Mouse (Mus musculus) stomach, embryonic 16.5 days (tissue): ENCODE results near the gene Spsb1. TPM values are rescaled to one million over a fixed set of nuclear protein-coding genes. Genes with fewer than 3 reads are reported as not detected.

Source experiments
- ATAC-seq: fragments of 200-750 bp; cut with Nextera tagmentation; 2 replicates; pipeline ENCODE4 v1.8.0; 2017; ENCODE audit warnings: moderate number of reproducible peaks, moderate TSS enrichment; ENCODE audit not compliant: insufficient read depth, low FRiP score
- H3K27ac ChIP-seq: fragments of 300-500 bp; sonication (generic); 2 replicates; pipeline ENCODE4 v1.5.1; 2014; ENCODE audit warnings: low read length
- H3K27me3 ChIP-seq: fragments of 300-500 bp; sonication (generic); 2 replicates; pipeline ENCODE4 v1.6.1; 2014; ENCODE audit warnings: low read length, control low read depth, mixed read lengths; ENCODE audit not compliant: control insufficient read depth, insufficient read depth
- H3K36me3 ChIP-seq: fragments of 300-500 bp; sonication (generic); 2 replicates; pipeline ENCODE4 v1.6.1; 2014; ENCODE audit warnings: low read length; ENCODE audit not compliant: control insufficient read depth, insufficient read depth
- H3K4me1 ChIP-seq: fragments of 300-500 bp; sonication (generic); 2 replicates; pipeline ENCODE4 v1.6.1; 2014; ENCODE audit warnings: low read length, control low read depth, mixed read lengths; ENCODE audit not compliant: control insufficient read depth, insufficient read depth
- H3K4me2 ChIP-seq: fragments of 300-500 bp; sonication (generic); 2 replicates; pipeline ENCODE4 v1.6.1; 2014; ENCODE audit warnings: low read depth, low read length, mixed read lengths
- H3K4me3 ChIP-seq: fragments of 300-500 bp; sonication (generic); replicated peaks from 2 replicates; pipeline ENCODE4 v1.5.1; 2014; ENCODE audit warnings: mild to moderate bottlenecking, low read length
- H3K9ac ChIP-seq: fragments of 300-500 bp; sonication (generic); 2 replicates; pipeline ENCODE4 v1.6.1; 2014; ENCODE audit warnings: low read length
- H3K9me3 ChIP-seq: fragments of 300-500 bp; sonication (generic); replicated peaks from 2 replicates; pipeline ENCODE4 v1.6.1; 2016; ENCODE audit warnings: low read length, control low read depth; ENCODE audit not compliant: control insufficient read depth
- WGBS: fragments of 180-500 bp; shearing (Covaris S2); extraction: QIAGEN DNeasy Blood & Tissue Kit; methylation state at CpG from one replicate; pipeline ENCODE4 v1.1.7; 2014; 5-methylcytosine and 5-hydroxymethylcytosine counted together
- polyA plus RNA-seq: library from polyadenylated mRNA; unstranded; fragments of >200 nt; fragmentation: Nextera tagmentation; extraction: Ambion mirVana; gene quantifications from 2 replicates; pipeline ENCODE4 v1.2.1, GENCODE M21; 2015

The Spsb1 gene
- polyA plus RNA-seq, 1 experiment from 2014 or later: 14.6 TPM

DNA sequence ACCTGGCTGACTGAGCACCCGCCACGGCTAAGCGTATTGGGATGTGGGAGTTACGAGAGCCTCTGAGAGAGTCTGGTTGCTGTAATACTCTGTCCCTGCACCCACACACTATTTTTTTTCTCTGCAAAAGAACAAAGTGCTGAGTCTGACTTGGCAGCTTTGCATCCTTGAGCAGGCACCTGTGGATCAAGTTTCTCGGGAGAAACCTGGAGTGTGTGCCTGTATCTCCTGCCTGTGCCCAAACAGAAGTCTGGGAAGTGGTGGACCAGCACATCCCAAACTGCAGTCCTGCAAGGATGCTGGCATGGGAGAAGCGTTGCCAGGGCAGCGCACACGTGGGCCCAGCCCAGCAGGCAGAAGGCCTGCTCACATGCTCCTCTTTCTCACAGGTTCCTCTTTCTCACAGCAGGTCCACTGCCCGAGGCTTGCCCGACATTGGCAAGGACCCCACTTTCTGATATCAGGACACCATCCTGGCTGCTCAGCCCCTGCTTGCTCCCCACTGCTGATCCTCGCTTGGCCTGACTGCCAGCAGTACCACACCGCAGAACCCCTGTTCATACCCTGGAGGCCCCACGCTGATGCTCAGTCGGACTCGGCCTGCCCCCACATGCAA lies 36.3 kb downstream of the Spsb1 start:
- no peak overlapping the region for H3K27ac ChIP-seq
- H3K4me1 ChIP-seq: peaks cover 40% of the 10 kb centered on the region
- no peaks in the 10 kb centered on the region for H3K27me3 ChIP-seq
- H3K9me3 ChIP-seq: no peaks in the 10 kb centered on the region
- H3K36me3 ChIP-seq: no peaks in the 10 kb centered on the region
- H3K9ac ChIP-seq: no peak overlapping the region
- no peak overlapping the region for H3K4me3 ChIP-seq
- WGBS: 79% methylated on average over 15 of the region's 15 CpGs
- no peak for ATAC-seq
- H3K4me2 ChIP-seq: no peak overlapping the region

DNA sequence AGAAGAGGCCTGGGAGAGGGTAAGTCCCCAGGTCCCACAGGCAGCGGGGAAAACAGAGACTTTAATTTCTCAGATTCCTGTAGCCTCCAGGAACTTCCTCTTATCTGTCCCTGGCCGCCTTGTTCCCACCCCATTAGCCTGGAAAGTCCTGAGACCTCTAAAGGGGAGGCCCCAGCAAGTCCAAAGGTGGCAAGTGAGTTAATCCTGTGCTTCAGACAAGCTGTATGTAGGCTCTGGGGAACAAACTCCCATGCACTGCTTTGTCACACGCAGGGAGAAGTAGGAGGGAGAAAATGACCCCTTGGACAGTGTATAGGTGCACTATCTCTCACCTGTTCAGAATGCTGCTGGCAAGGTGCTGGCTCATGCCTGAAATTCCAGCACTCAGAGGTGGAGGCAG lies 38.0 kb downstream of the Spsb1 start:
- H3K4me3 ChIP-seq: no peak overlapping the region
- H3K27ac ChIP-seq: peak overlapping the region; percentile 18; the same call in 1 of the 2 replicates
- peaks cover 37% of the 10 kb centered on the region for H3K4me1 ChIP-seq
- ATAC-seq: no peak
- no peaks in the 10 kb centered on the region for H3K27me3 ChIP-seq
- H3K4me2 ChIP-seq: no peak overlapping the region
- H3K9me3 ChIP-seq: no peaks in the 10 kb centered on the region
- WGBS: 55% methylated on average over 3 of the region's 3 CpGs
- peak overlapping the region; percentile 16 for H3K9ac ChIP-seq
- H3K36me3 ChIP-seq: no peaks in the 10 kb centered on the region

DNA sequence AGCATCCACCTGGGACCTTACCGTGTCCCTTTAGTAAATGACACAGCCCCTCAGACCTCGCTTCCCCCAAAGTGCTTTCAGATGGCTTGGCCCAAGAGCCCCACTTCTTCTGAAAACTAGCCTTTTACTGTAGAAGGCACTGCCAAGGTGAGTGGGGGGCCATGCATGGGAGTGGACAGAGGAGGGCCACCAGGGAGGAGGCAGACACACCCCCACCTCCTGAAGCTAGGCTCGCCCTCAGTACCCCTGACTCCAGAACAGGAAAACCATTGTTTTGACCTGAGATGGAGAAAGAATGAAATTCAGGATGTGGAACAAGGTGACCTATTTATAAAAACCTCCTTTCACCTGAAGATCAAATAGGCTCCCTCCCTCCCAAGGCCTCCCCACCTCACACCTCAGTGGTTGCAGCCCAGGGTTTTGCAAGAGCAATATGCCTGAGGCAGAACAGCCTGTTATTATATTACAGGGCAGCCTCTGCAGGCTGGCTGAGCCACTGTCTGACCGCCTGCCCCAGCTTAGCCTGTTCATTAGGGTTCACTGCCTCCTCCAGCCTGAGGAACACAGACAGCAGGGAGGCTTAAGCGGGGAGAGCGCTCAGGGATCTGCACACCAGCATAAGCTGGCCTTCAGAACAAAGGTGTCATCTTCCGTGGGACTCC lies 41.0 kb downstream of the Spsb1 start:
- Histone ChIP-seq H3K4me1 (peaks cover 29% of the 10 kb centered on the region), H3K27me3 (no peaks in the 10 kb centered on the region), H3K4me3 (no peak overlapping the region), H3K9me3 (no peaks in the 10 kb centered on the region), H3K9ac (0 out of 2 replicates have a peak overlapping the region, but pooled peaks have one; percentile 18), H3K4me2 (no peak overlapping the region), H3K27ac (no peak overlapping the region), H3K36me3 (no peaks in the 10 kb centered on the region)
- no peak for ATAC-seq
- 79% methylated on average over 7 of the region's 7 CpGs for WGBS

DNA sequence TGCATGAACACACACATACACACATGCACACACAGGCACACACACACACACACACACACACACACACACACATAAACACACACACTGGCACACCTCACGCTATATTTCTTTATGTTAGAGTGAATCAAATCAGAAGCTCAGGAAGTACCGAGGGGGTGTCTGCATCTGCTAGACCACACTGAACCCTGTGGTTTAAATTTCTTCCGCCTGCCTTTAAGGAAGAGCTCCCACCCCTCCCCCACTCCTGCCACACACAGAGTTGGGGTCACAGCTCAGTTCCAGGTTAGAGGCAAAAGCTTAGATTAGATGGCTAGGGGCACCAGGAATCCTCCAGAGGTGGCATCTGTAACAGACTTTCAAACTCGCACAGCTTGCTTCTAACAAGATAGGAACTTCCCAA lies 42.4 kb downstream of the Spsb1 start:
- no peaks in the 10 kb centered on the region for H3K9me3 ChIP-seq
- H3K4me1 ChIP-seq: peaks cover 29% of the 10 kb centered on the region
- H3K27ac ChIP-seq: no peak overlapping the region
- no peaks in the 10 kb centered on the region for H3K27me3 ChIP-seq
- no peak for ATAC-seq
- no peak overlapping the region for H3K4me3 ChIP-seq
- H3K36me3 ChIP-seq: no peaks in the 10 kb centered on the region
- 45% methylated on average over 4 of the region's 4 CpGs for WGBS
- H3K9ac ChIP-seq: no peak overlapping the region
- no peak overlapping the region for H3K4me2 ChIP-seq

DNA sequence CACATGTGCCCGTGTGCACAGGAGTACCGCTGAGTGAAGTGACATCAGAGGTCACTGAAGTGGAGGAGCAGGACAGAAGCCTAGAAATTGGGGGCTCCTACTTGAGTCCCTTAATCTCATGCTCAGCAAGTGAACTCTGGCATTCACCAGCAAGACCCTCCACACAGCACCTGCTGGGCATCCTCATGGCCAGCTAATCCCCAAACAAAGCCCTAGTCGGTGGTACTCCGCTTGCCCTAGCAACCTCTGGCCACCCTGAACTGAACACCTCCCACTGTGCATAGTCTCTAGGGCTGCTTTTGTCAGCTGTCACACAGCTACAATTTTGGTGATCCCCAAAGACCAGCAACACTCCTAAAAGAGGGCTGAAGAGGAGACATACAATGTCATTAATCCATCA lies 44.3 kb downstream of the Spsb1 start:
- H3K4me2 ChIP-seq: no peak overlapping the region
- no peak for ATAC-seq
- WGBS: 80% methylated on average over 4 of the region's 4 CpGs
- no peak overlapping the region for H3K27ac ChIP-seq
- no peaks in the 10 kb centered on the region for H3K9me3 ChIP-seq
- H3K4me3 ChIP-seq: no peak overlapping the region
- peaks cover 23% of the 10 kb centered on the region for H3K4me1 ChIP-seq
- H3K9ac ChIP-seq: no peak overlapping the region
- H3K36me3 ChIP-seq: no peaks in the 10 kb centered on the region
- no peaks in the 10 kb centered on the region for H3K27me3 ChIP-seq

DNA sequence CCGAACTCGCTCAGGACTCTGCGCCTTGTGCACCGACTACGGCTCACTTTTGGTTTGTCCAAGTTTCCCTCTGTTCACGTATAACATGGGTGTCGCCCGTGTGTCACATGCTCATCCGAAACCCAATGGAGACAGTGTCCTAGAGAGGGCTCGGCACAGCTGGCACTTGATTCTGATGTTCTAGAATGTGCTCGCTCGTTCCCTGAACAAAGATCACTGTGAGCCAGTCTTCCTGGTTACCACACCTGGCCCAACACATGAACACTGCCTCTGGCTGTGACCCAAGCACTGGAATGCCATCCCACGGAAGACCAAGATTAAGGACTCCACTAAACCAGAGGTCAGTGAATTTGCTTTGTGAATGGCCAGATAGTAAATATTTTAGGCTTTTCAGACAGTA lies 45.3 kb downstream of the Spsb1 start:
- Histone ChIP-seq H3K9me3 (no peaks in the 10 kb centered on the region), H3K4me2 (no peak overlapping the region), H3K4me3 (no peak overlapping the region), H3K27ac (no peak overlapping the region), H3K36me3 (no peaks in the 10 kb centered on the region), H3K27me3 (no peaks in the 10 kb centered on the region), H3K9ac (no peak overlapping the region), H3K4me1 (peaks cover 23% of the 10 kb centered on the region)
- 79% methylated on average over 13 of the region's 13 CpGs for WGBS
- no peak for ATAC-seq

DNA sequence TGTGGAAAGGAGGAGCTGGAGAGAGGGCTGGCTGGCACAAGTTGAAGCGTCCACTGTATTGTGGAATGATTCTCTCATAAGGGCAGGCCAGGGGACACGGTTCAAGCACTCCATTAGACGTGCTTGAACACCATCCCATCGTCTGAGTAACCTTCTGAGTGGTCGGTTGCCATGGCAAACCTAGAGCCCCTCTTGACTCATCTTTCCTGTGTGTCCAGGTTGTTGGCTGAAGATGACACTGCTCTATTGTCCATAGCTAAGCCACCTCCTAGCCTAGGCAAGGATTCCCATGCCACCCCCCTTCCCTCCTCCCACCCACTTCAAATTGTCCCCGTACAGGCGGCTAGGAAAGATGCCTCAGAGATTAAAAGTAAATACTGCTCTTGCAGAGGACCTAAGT lies 45.9 kb downstream of the Spsb1 start:
- Histone ChIP-seq H3K36me3 (no peaks in the 10 kb centered on the region), H3K27ac (no peak overlapping the region), H3K9ac (no peak overlapping the region), H3K4me3 (no peak overlapping the region), H3K4me1 (peaks cover 21% of the 10 kb centered on the region), H3K9me3 (no peaks in the 10 kb centered on the region), H3K4me2 (no peak overlapping the region), H3K27me3 (no peaks in the 10 kb centered on the region)
- WGBS: 85% methylated on average over 7 of the region's 7 CpGs
- ATAC-seq: no peak

DNA sequence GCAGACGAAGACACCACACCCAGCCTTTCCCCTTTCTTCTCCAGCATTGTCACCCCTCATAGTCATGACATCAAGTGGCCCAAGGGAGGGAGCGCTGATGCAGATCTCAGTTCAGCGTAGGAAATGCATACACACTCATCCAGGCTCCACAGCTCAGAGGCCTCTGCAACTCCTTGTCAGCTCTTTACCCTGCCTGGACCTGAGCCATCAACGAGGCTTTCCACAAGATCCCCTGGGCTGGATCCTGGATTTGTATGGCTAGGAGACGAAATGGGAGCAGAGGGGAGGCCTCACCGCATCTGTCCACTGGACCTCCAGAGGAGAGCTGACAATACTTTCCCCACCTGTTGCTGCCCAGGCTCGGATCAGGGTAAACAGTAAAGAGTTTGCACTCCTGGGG lies 47.2 kb downstream of the Spsb1 start:
- no peaks in the 10 kb centered on the region for H3K27me3 ChIP-seq
- ATAC-seq: no peak
- no peaks in the 10 kb centered on the region for H3K36me3 ChIP-seq
- no peak overlapping the region for H3K4me2 ChIP-seq
- 55% methylated on average over 7 of the region's 7 CpGs for WGBS
- no peaks in the 10 kb centered on the region for H3K9me3 ChIP-seq
- H3K4me1 ChIP-seq: peaks cover 20% of the 10 kb centered on the region
- 0 out of 2 replicates have a peak overlapping the region, but pooled peaks have one; percentile 10 for H3K9ac ChIP-seq
- H3K4me3 ChIP-seq: no peak overlapping the region
- H3K27ac ChIP-seq: no peak overlapping the region

DNA sequence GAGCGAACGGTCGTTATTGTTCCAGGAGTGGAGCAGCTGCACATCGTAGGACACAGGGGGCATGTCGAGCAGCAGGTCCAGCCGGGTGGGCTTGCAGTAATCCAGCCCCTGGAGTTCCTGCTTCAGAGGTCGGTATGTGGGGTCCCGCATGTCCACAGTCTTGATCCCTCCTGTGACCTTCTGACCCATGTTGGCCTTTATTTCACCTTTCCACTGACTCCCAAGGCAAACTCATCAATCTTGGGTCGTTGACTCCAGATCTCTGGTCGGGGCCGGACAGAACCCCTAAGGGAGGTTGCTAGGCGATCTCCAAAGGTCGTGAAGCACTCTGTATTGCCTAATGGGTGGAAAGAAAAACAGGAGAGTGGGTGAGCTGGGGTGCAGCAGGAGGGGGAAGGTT lies 47.9 kb downstream of the Spsb1 start:
- 46% methylated on average over 13 of the region's 13 CpGs for WGBS
- Histone ChIP-seq H3K9me3 (no peaks in the 10 kb centered on the region), H3K9ac (no peak overlapping the region), H3K4me3 (no peak overlapping the region), H3K36me3 (no peaks in the 10 kb centered on the region), H3K4me1 (peaks cover 20% of the 10 kb centered on the region), H3K27me3 (no peaks in the 10 kb centered on the region), H3K27ac (no peak overlapping the region), H3K4me2 (no peak overlapping the region)
- ATAC-seq: no peak
